Mouse (Mus musculus) lung, postnatal 0 days (tissue): ENCODE measurements around the gene Rxra.

Source experiments
- CTCF ChIP-seq: IDR thresholded peaks from 2 replicates; pipeline ENCODE4 v1.5.1; 2016; ENCODE audit warnings: antibody characterized with exemption, mild to moderate bottlenecking
- EP300 ChIP-seq: IDR thresholded peaks from 2 replicates; pipeline ENCODE4 v1.6.1; 2016; ENCODE audit warnings: antibody characterized with exemption, mild to moderate bottlenecking, control low read depth

GRCm38 (mm10) chr2:27680058-27680457 is 3.8 kb downstream of the Rxra start:
- no peak for TF ChIP-seq CTCF
- no peak for TF ChIP-seq EP300
